Mouse (Mus musculus) liver, adult 2 months (tissue): Measurements from ENCODE around the gene Fmo5.

Source experiments
- CTCF ChIP-seq: fragments of 200-500 bp; IDR thresholded peaks from 2 replicates; pipeline ENCODE4 v1.5.1; 2011; ENCODE audit warnings: low read depth, low read length, control low read depth
- POLR2A ChIP-seq: fragments of 200-500 bp; IDR thresholded peaks from 2 replicates; pipeline ENCODE4 v1.6.1; 2011; ENCODE audit warnings: low read length, control low read depth; ENCODE audit not compliant: insufficient read depth; ENCODE audit errors: extremely low read depth

- TF ChIP-seq CTCF (no peak), POLR2A (no peak)
Measured at GRCm38 (mm10) chr3:97648518-97648917, 19.9 kb downstream of the Fmo5 start.
